Mouse (Mus musculus) liver, embryonic 15.5 days (tissue): ENCODE measurements around the gene Orai3. TPM values are rescaled to one million over a fixed set of nuclear protein-coding genes. Genes with fewer than 3 reads are reported as not detected.

Experiments used
- ATAC-seq: fragments of 200-750 bp; cut with Nextera tagmentation; 2 replicates; pipeline ENCODE4 v1.8.0; 2017; ENCODE audit warnings: moderate number of reproducible peaks, mild to moderate bottlenecking, moderate library complexity; ENCODE audit not compliant: insufficient read depth
- H3K27ac ChIP-seq: fragments of 300-500 bp; sonication (generic); replicated peaks from 2 replicates; pipeline ENCODE4 v1.5.1; 2015; ENCODE audit warnings: mild to moderate bottlenecking, inconsistent platforms
- H3K27me3 ChIP-seq: fragments of 300-500 bp; sonication (generic); 2 replicates; pipeline ENCODE4 v1.6.1; 2015; ENCODE audit warnings: mild to moderate bottlenecking, inconsistent platforms
- H3K36me3 ChIP-seq: fragments of 300-500 bp; sonication (generic); replicated peaks from 2 replicates; pipeline ENCODE4 v1.6.1; 2015; ENCODE audit warnings: moderate library complexity, mild to moderate bottlenecking, inconsistent platforms
- H3K4me1 ChIP-seq: fragments of 300-500 bp; sonication (generic); replicated peaks from 2 replicates; pipeline ENCODE4 v1.6.1; 2015; ENCODE audit warnings: inconsistent platforms
- H3K4me2 ChIP-seq: fragments of 300-500 bp; sonication (generic); 2 replicates; pipeline ENCODE4 v1.6.1; 2015; ENCODE audit warnings: moderate library complexity, mild to moderate bottlenecking, inconsistent platforms
- H3K4me3 ChIP-seq: fragments of 300-500 bp; sonication (generic); replicated peaks from 2 replicates; pipeline ENCODE4 v1.5.1; 2015; ENCODE audit warnings: mild to moderate bottlenecking, inconsistent platforms
- H3K9ac ChIP-seq: fragments of 300-500 bp; sonication (generic); 2 replicates; pipeline ENCODE4 v1.6.1; 2015; ENCODE audit warnings: moderate library complexity, mild to moderate bottlenecking, inconsistent platforms
- H3K9me3 ChIP-seq: fragments of 300-500 bp; sonication (generic); replicated peaks from 2 replicates; pipeline ENCODE4 v1.6.1; 2016; ENCODE audit warnings: inconsistent platforms
- WGBS: fragments of 180-500 bp; shearing (Covaris S2); methylation state at CpG from one replicate; pipeline ENCODE4 v1.1.7; 2015; ENCODE audit warnings: mixed read lengths; ENCODE audit not compliant: insufficient replicate concordance; 5-methylcytosine and 5-hydroxymethylcytosine counted together
- polyA plus RNA-seq: library from polyadenylated mRNA; unstranded; fragments of >200 nt; fragmentation: Nextera tagmentation; extraction: Ambion mirVana; gene quantifications from 2 replicates; pipeline ENCODE4 v1.2.1, GENCODE M21; 2015

The Orai3 gene
- polyA plus RNA-seq, 1 experiment from 2014 or later, result 11.0 TPM

DNA sequence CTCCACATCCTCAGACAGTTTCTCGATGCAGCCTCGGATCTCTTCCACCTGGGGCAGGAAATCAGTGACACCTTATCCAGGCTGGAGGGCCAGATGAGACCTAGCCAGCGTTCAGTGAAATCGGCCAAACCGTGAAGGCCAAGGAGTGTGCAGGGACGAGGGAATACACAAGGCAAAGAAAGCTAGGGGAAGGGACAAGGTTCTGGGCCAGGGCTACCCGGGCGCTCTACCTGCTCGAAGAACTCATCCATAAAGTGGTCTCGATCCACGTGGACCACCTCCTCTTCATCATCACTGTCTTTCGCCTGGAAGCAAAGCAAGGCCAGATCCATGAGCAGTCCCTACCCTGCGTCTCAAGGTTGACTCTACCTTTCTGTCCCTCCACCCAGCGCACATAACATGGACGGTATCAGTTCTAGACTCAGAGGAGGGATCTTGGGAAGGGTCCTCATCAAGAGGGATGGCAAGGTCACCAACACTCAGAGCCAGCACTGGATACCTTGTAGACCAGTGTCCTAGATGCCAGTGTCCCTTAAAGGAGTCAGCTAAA, 45.6 kb downstream of the Orai3 start:
- Histone ChIP-seq H3K4me3 (no peak overlapping the region), H3K36me3 (no peaks in the 10 kb centered on the region), H3K27me3 (no peaks in the 10 kb centered on the region), H3K9me3 (no peaks in the 10 kb centered on the region), H3K9ac (no peak overlapping the region), H3K4me1 (peaks cover 25% of the 10 kb centered on the region), H3K27ac (peak overlapping the region; percentile 71), H3K4me2 (peak overlapping the region; percentile 16; the same call in 1 of the 2 replicates)
- WGBS, result 75% methylated on average over 15 of the region's 15 CpGs
- ATAC-seq, result no peak

DNA sequence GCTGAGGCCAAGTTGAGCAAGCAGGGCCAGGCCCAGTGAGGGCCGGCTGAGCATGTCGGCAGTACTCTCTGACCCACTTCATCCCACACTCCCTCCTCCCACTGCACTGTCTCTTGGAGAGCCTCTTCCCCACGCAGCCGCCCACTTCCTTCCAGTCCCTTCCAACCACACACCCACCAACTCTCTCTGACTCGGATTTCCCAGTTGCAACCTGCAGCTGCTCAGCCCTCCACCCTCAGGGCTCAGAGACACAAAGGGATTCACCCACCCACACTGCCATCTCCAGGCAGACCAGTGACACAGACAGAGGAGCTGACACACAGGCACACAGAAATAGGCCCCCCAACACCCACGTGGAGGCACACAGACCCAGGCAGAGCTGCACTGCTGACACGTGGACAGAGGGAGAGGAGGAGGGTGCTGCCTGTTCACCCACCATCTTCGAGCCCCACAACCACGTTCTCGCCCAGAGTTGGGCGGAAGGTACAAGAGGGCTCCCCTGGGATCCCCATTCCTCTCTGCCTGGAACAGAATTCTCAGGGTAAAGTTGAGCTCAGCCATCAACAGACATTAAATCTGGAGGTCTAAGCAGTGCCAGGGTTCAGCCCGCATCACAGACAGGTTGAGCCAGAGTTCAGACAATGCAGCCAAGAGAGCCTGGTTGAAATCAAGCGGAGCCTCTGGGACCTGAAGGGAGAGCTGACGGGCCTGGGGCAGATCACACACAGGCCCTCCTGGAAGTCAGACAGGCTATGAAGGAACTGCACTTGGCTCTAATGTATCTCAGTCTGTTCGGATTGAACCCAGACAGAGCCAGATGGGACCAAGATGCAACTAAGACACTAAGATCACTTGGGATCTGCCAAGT, 46.6 kb downstream of the Orai3 start:
- ATAC-seq, result peak; percentile 43; the same call in 1 of the 2 replicates
- H3K4me2 ChIP-seq, result no peak overlapping the region
- no peaks in the 10 kb centered on the region for H3K36me3 ChIP-seq
- no peaks in the 10 kb centered on the region for H3K27me3 ChIP-seq
- WGBS, result 44% methylated on average over 15 of the region's 15 CpGs
- no peaks in the 10 kb centered on the region for H3K9me3 ChIP-seq
- H3K9ac ChIP-seq, result no peak overlapping the region
- H3K4me3 ChIP-seq, result no peak overlapping the region
- H3K4me1 ChIP-seq, result peaks cover 20% of the 10 kb centered on the region
- H3K27ac ChIP-seq, result no peak overlapping the region

DNA sequence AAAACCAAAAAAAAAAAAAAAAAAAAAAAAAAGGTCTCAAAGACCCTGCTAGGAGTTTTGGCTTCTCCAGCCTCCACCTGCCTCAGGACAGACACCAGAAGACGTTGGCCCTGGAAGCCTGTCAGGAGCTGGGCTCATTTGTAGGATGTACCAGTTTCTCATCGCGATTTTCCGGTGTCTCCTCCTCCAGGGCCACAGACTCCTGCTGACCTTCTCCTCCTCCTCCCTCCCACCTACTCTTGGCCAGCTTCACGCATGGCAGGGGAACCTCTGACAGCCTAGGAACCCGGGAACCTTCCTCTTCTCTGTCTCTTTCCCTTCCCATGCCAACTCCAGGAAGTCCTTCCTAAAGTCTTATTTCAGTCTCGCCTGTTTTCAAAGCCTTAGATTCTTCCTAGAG, 47.4 kb downstream of the Orai3 start:
- H3K9me3 ChIP-seq, result no peaks in the 10 kb centered on the region
- no peak overlapping the region for H3K9ac ChIP-seq
- no peaks in the 10 kb centered on the region for H3K36me3 ChIP-seq
- no peak overlapping the region for H3K4me3 ChIP-seq
- H3K4me2 ChIP-seq, result no peak overlapping the region
- no peak for ATAC-seq
- no peak overlapping the region for H3K27ac ChIP-seq
- H3K27me3 ChIP-seq, result no peaks in the 10 kb centered on the region
- peaks cover 20% of the 10 kb centered on the region for H3K4me1 ChIP-seq
- WGBS, result 63% methylated on average over 7 of the region's 7 CpGs

DNA sequence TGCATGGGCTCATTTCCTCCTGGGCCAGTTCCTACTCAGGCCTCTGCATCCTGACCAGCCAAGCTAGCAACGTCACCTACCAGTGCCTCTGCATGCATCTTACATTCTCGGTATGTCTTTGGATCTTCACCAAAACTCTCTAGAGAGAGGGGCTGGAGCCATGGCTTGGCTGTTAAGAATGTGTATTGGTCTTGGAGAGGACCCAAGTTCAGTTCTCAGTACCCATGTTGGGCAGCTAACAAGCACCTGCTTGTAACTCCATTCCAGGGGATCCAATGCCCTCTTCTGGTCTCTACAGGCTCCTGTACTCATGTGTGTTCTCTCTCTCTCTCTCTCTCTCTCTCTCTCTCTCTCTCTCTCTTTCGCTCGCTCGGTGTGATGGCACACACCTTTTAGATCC, 48.2 kb downstream of the Orai3 start:
- ATAC-seq, result no peak
- Histone ChIP-seq H3K4me1 (peaks cover 20% of the 10 kb centered on the region), H3K4me2 (no peak overlapping the region), H3K4me3 (no peak overlapping the region), H3K9ac (no peak overlapping the region), H3K36me3 (no peaks in the 10 kb centered on the region), H3K27me3 (peaks cover 1% of the 10 kb centered on the region; the same call in 1 of the 2 replicates), H3K27ac (no peak overlapping the region), H3K9me3 (no peaks in the 10 kb centered on the region)
- WGBS, result 77% methylated on average over 5 of the region's 5 CpGs

DNA sequence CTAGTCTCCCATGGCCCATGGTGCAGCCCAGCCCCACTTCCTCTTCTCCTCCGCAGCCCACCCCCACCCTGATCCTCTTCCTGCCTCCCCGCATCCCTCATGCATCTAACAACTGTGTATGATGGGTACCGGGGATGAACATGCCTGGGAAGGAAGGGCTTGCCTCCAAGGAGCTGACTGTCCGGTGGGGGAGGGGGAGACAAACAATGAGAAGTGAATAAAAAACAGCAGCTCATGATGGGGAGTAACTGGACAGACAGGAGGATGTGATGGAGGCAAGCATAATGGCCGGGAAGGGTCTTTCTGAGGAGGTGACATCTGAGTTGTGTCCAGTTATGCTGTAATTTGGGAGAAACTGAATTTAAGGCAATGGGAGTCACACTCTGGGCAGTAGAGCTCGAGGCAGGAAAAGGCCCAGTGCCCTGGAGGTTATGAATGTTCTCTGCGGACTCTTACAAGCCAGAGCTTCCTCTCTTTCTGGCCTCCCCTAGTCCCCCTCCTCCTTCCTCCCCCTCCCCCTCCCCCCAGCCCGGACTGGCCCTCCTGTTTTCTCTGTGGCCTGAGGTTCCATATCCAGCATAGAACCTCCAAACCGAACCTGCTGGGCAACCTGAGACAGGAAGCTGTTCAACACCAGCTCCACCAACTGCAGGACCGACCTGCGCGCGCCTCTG, 51.4 kb downstream of the Orai3 start:
- Histone ChIP-seq H3K4me3 (no peak overlapping the region), H3K9me3 (no peaks in the 10 kb centered on the region), H3K36me3 (no peaks in the 10 kb centered on the region), H3K27me3 (peaks cover 28% of the 10 kb centered on the region), H3K4me1 (peaks cover 2% of the 10 kb centered on the region; the same call in 1 of the 2 replicates), H3K4me2 (no peak overlapping the region), H3K27ac (no peak overlapping the region), H3K9ac (no peak overlapping the region)
- 29% methylated on average over 13 of the region's 13 CpGs for WGBS
- ATAC-seq, result no peak

DNA sequence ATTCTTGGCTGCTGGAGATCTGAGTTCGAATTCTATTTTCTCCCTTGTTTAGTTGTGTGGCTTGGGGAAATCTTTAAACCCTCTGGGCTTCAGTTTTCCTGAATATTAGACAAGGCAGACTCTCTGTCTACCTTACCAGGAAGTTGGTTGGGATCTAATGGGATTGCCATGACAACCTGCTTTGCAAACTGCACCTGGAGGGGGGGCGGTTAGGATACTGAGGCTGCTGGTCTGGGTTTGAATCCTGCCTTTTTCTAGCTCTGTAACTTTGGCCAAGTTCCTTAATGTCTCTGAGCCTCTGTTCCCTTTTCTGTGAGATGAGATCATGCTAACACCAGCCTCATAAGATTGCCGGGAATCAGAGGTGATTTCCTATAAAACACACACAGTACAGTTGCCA, 52.9 kb downstream of the Orai3 start:
- Histone ChIP-seq H3K4me2 (no peak overlapping the region), H3K4me1 (no peaks in the 10 kb centered on the region; the same call in 1 of the 2 replicates), H3K27ac (no peak overlapping the region), H3K27me3 (peaks cover 32% of the 10 kb centered on the region), H3K4me3 (no peak overlapping the region), H3K9ac (no peak overlapping the region), H3K36me3 (no peaks in the 10 kb centered on the region), H3K9me3 (no peaks in the 10 kb centered on the region)
- 62% methylated on average over 3 of the region's 3 CpGs for WGBS
- ATAC-seq, result no peak

DNA sequence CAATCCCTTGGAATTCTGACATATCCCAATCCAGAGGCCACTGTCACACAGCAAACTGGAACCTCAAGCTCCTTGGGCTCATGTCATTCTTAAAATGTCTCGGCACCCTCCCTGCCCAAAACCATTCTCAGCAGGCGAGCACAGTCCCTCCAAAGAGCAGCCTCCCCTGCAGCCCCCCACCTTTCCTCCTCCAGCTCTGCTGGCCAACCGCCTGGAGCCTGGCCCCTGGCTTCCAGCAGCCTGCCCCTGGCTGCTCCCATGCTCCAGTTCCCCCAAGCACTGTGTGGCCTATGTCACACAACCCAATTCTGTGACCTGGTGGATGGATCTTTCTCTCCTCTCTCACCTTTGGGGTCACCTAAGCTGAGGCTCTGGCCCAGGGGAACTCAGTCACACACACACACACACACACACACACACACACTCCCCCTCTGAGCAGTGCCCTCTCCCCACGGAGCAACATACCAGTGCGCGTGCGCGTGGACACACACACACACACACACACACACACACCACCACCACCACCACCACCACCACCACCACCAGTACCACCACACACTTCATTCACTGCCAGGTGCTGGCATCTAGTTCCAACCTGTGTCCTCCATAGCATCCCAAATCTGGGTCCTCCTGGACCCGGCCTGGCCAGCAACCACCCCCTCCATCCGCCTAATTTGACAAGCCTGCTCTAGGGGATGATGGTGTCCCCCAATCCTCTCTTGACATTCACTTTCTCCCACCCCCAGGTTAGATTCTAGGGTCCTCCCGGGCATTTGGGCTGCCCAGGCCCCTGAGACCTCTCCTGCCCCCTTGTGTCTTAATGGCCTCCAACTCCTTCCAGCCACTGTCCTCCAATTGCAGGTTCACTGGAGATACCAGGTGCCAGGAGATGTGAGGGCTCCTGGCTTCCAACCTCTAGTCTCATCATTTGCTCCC, 53.9 kb downstream of the Orai3 start:
- Histone ChIP-seq H3K27me3 (peaks cover 32% of the 10 kb centered on the region), H3K9ac (no peak overlapping the region), H3K4me3 (no peak overlapping the region; the same call in 1 of the 2 replicates), H3K27ac (no peak overlapping the region), H3K4me2 (peak overlapping the region; percentile 44; the same call in 1 of the 2 replicates), H3K36me3 (no peaks in the 10 kb centered on the region), H3K9me3 (no peaks in the 10 kb centered on the region), H3K4me1 (no peaks in the 10 kb centered on the region; the same call in 1 of the 2 replicates)
- no peak for ATAC-seq
- WGBS, result 67% methylated on average over 11 of the region's 11 CpGs

DNA sequence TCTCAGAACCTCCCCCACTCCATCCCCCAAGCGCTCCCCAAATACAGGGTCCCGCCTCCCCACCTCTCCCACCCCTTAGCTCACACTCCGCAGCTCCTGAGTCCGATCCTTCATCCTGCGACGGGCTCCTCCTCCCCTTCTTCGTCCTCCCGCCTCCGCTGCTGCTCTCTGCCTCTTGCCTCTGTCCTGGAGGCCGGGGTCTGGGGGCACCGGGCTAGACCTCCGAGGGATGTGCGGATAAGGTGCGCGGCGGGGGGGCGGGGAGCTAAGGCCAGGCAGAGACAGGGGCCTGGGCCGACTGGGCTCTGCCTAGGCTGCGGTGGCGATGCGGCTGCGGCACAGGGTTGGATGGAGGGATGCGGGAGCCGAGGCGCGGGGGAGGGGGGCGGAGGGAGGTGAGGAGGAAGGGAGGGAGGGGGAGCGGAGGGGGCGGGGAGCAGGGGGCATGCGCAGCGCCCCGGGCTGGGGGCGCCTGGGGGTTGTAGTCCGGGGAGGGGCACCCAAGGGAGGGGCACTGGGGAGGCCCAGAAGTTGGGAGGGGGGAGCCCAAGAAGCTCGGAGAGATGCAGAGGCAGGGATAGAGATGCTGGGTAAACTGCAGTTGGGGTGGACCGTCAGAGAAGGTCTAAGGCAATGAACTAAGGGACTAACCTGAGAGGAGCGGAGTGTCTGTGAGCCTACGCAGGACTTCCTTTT, 54.7 kb downstream of the Orai3 start, which contains the start of the genes Stx4a and Stx1b:
Gene Stx4a, plus strand, starts transcription at position 119 of the 696 bp plus-strand sequence.
Gene Stx1b, minus strand, starts transcription at position 374 of the 696 bp plus-strand sequence.
- H3K4me3 ChIP-seq, result no peak within 1 kb of the TSS; the same call in 1 of the 2 replicates
- no peaks in the 10 kb centered on the region; the same call in 1 of the 2 replicates for H3K4me1 ChIP-seq
- peaks cover 32% of the 10 kb centered on the region for H3K27me3 ChIP-seq
- no peaks in the 10 kb centered on the region for H3K9me3 ChIP-seq
- H3K4me2 ChIP-seq, result peak within 1 kb of the TSS; percentile 44; the same call in 1 of the 2 replicates
- ATAC-seq, result no peak
- no peak within 1 kb of the TSS for H3K27ac ChIP-seq
- 15% methylated on average over 36 of the region's 38 CpGs for WGBS
- no peak within 1 kb of the TSS for H3K9ac ChIP-seq
- no peaks in the 10 kb centered on the region for H3K36me3 ChIP-seq
